Mouse (Mus musculus): ENCODE measurements around the gene Dnajc7. TPM values are rescaled to one million over a fixed set of nuclear protein-coding genes. Genes with fewer than 3 reads are reported as not detected.
"Not testable (repeated sequence)": the region's sequence is repeated elsewhere in the genome, so short reads cannot be mapped to it uniquely, and the experiment has no call there.

Gene Dnajc7
- total RNA-seq, 2 experiments from 2014 or later: 199 to 207 TPM

DNA sequence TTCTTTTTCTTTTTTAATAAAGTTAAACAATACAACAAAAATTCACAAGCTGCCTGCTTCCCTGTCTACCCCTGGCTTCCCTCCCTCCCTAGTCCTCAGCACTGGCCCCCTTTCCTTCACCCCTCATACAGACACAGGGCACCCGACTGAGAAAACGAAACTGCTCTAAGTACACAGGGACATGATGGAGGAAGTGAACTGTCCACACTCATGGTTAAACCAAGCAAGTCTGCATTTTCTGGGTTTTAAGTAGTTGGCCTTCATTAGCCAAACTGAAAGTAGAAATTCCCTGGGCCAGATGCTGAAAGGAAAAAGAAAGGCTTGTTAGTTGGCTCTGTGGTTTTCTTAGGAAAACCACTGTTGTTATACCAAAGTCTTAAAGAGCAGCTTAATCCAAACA is 37.1 kb downstream of the Dnajc7 start:
- no peak for DNase-seq
- intact Hi-C loops (cut with DNase I): no loop called here

DNA sequence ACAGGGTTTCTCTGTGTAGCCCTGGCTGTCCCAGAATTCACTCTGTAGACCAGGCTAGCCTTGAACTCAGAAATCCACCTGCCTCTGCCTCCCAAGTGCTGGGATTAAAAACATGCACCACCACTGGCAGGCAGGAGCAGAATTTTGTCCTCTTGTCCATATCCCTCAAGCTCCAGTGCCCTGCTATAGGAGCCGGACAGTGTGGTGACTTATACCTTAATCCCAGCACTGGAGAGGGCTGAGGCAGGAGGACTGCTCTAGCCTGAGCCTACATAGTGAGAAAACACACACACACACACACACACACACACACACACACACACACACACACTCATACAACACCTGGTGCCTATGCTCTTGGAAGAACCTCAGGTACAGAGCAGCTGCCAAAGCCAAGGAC is 37.6 kb downstream of the Dnajc7 start:
- intact Hi-C loops (cut with DNase I); DNase-seq: not testable (repeated sequence)

DNA sequence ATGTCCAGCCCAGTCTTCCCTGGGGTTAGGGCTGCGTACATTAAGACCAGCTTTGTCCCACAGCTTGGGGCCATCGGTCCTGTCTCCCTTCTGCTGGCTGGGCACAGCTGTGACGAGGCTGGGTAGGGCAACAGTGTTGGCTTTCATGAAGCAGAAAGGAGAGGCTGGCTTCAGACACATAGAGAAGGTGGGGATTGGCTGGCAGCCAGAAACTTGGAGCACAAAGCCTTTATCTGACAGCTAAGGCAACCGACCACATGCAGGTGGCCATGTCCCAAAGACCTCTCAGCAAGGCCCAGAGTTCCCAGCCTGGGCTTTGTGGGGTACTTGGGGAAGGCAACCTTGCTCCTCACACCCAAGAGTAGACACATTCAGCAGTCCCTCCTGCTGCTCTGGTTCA is 38.2 kb downstream of the Dnajc7 start:
- intact Hi-C loops (cut with DNase I): no loop called here

DNA sequence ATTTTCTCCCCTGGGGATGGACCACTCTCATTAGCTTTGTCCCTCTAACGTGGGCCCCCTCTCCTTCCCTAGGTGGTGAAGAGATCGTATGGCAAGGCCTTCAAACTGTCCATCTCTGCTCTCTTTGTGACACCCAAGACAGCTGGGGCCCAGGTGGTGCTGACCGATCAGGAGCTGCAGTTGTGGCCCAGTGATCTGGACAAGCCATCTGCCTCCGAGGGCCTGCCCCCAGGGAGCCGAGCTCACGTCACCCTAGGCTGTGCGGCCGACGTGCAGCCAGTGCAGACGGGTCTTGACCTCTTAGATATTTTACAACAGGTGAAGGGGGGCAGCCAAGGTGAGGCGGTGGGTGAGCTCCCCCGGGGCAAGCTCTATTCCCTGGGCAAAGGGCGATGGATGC is 39.7 kb downstream of the Dnajc7 start:
- intact Hi-C loops (cut with DNase I): no loop called here
- no peak for DNase-seq

More for the DNA sequence above, 38.2 kb downstream of the Dnajc7 start:
- peak; percentile 68 to 78 for DNase-seq

DNA sequence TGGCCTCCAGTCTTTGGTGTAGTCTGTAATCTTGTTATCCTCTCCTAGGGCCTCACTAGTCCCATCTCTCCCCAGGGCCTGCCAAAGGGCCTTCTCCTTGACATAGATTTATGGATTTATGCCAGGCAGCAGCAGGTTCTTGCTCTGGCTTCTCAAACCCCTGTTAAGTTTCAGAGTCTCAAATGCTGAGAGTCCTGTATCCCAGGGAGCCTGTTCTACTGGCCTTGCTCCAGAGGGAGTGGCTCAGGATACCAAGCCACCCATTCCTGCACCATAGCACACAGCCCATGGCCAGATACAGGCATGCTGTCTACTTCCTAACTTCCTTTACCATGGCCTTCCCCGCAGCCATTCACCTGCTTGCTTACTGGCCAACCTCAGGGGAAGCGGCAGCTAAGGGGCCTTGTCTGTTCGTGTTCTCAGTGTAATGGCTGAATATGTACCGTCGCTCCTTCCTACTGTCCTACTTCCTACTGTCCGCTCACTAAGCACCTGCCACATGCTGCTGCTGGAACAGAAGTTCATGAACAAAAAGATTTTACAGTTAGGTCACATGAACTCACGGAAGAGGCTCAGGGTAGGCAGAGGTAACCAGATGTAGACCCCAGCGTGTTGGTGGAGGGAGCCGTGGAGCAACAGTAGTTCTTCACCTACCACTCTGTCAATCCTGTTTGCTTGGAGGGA is 40.7 kb downstream of the Dnajc7 start:
- intact Hi-C loops (cut with DNase I): no loop called here
- DNase-seq: no peak

DNA sequence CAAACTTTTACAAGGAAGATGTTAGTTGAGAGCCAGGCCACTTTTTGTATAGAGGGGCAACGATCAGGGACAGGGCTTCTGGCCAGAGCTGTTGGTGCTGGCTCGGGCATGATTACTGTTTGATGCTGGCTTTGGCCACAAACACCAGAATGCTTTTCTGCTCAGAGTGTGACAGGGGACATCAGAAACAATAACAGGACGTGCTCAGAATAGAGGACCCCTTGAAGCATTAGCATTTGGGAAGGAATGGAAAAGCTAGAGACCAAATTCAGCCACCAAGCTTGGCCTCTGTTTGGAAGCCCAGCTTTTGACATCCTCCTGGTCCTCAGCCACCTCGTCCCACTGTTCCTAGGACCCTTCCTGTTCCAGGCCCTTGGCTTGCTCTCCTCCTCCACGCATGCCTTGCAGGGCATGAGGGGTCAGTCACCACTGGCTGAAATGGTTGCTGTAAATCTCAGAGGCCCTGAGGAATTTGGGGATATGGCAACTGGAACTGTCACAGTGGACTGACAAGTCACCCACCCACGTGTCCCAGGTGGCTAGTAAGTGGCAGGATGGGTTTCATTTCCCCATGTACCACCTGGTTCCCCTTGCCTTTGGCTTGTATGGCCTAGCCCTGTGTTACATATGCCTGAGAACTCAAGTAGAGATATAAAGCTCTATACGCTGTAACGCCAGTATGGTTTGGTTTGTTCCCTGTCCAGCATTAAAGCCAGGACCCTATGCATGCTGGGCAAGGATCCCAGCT is 41.9 kb downstream of the Dnajc7 start:
- DNase-seq: no peak
- intact Hi-C loops (cut with DNase I): no loop called here

DNA sequence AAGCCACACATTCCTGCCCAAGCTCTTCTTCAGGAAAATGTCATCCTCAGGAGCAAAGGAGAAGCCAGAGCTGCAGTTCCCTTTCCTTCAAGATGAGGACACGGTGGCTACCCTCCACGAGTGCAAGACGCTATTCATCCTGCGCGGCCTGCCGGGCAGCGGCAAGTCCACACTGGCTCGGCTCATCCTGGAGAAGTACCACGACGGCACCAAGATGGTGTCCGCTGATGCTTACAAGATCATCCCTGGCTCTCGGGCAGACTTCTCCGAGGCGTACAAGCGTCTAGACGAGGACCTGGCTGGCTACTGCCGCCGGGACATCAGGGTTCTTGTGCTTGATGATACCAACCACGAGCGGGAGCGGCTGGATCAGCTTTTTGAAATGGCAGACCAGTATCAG is 43.7 kb downstream of the Dnajc7 start:
- intact Hi-C loops (cut with DNase I): no loop called here
- DNase-seq: no peak

DNA sequence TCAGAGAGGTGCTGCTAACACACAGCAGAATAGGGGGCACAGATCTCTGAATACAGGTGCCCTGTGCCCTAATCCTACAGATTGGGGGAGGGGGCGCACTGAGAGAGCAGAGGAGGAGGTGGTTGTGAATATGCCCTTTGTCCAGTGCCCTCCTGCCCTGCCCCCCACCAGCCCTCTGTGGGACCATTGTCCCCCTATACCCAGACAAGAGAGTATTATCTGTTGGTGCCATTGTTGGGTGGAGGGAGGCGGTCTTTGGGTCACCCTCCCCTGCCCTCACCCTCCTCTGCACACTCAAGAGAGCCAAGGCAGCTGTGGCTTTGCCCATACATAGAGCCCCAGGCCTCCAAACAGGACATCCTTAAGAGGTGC is 44.5 kb downstream of the Dnajc7 start:
- no peak for DNase-seq
- intact Hi-C loops (cut with DNase I): no loop called here

DNA sequence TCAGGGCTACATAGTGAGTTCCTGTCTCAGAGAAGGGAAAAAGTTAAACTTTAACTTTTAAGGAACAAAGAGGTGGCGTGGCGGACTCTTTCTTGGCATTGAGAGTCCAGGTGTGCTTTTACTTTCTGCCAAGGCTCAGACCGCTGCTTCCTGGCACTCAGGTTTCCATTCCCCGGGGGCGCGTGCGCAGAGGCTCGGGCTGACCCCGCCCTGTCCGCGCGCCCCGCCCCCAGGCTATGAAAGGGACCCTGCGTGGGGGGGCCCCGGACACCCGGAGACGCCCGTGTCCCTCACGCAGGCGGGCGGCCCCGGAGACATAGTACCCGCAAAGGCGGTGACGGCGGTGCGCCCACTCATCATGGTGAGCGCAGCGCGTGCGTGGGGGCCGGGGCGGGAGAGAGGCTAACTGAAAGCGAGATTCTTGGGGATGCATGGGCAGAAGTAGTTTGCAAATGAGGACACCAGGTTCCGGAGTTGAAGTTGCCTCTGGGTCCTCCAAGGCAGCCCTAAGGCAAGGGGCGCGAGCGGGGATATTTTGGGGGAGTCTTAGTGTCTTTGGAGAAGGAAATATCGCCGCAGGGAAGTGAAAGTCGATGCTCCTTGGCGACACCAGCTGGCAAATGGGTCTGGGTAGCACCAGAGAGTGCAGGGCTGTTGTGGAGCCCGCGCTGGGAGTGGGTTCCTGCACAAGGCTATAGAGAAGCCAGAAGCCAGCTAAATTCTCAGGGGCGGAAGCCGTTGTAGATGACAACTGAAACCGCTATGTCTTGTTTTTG is 45.1 kb downstream of the Dnajc7 start, which contains the start of gene Cnp:
TSS of gene Cnp (plus strand) at position 197 of the 776 bp plus-strand sequence.
- intact Hi-C loops (cut with DNase I): loop anchor here (5.0 kb wide), 1 partner anchor 187 kb away; the partner anchor contains the start of gene Hcrt
- DNase-seq: peak; percentile 80 to 81

DNA sequence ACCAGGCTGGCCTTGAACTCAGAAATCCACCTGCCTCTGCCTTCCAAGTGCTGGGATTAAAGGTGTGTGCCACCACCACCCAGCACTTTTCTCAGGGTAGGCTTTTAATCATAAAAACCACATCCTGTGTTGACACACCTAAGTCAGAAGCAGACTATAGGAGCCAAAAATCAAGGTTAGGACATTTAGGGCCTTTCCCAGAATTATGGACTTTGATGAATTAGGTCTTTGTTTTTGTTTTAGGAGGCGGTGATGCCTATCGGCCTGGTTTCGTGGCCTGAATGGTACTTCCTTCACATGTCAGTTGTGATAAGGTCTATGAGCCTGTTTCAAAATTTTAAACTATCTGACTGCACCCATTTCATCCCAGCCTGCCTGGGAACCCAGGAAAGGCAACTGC is 45.8 kb downstream of the Dnajc7 start:
- intact Hi-C loops (cut with DNase I): loop anchor here (5.0 kb wide), 1 partner anchor 188 kb away; the partner anchor contains the start of gene Hcrt

DNA sequence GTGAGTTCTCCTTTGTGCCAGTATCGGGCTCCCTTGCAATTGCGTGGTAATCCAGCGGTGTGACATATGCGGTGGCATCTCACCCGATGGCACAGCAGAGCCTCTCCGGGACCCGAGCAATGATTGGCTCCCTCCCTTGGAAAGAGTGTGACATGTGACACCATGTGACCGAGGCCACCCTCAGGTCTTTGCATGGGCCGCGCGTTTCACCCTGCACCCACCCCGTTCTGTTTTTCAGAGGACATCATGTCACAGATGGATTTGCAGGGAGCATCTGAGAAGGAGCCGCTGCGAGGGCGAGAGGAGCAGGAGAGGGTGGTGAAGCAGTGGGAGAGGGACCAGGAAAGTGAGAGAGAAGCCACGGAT is 48.8 kb downstream of the Dnajc7 start:
- DNase-seq: peak in 1 of 2 experiments; percentile 31
- intact Hi-C loops (cut with DNase I): loop anchor here (2.0 to 5.0 kb wide), 2 partner anchors 54 to 191 kb away; partner anchors contain the start of gene Hcrt

More for the DNA sequence above, 45.8 kb downstream of the Dnajc7 start:
- DNase-seq: no peak

DNA sequence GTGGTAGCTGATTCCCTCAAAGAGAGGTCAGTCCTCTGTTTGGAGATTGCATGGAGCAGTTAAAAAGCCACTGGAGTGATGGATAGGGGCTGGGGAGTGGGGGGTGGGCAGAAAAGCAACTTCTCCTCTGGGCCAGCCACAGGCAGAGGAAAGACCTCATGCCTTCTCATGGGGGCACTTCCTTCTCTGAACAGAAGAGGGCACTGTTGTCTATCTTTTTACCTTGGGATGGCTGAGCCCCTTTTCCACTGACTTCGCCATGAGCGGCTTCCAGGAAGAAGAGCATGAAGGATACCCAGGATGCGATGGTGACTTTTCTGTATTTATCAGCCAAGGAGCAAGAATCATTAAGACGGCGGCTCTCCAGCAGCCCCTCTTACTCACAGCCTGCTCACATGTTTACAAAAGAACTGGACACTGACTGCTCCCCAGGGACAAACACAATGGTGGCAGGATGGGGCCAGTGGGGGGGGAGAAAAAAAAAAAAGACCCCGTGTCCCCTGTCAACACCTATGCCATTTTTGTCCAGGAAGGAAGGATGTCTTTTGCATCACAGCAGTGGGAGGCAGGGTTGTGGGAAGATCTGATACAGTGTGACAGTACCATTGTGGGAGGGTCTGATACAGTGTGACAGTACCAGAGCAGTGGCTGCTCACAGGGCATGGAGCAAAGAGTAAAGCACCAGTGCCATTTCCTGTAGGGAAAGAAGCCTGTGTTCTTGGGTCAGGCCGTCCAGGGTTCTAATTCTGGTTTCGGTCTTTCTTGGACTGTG is 49.4 kb downstream of the Dnajc7 start:
- intact Hi-C loops (cut with DNase I): loop anchor here (1.0 to 5.0 kb wide), 4 partner anchors 54 to 192 kb away; partner anchors contain the start of gene Hcrt
- peak; percentile 86 to 90 for DNase-seq

DNA sequence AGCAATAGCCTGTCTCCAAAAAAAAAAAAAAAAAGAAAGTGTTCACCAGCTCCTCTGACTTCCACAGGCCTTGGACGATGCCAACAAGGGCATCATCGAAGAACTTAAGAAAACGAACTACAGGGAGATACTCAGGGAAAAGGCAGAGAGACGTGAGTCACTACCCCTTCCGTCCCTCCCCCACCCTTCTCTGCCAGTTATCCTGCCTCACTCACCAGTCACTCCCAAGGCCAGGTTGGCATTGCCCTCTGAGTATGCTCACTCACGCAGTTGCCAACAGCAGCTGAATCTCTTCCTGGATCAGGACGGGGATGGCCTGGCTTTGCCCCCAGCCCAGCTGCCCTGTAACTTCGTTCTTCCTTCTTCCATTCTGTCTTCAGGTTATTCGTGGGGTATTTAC is 50.2 kb downstream of the Dnajc7 start:
- intact Hi-C loops (cut with DNase I): loop anchor here (1.0 to 5.0 kb wide), 4 partner anchors 55 to 193 kb away; partner anchors contain the start of gene Hcrt
- DNase-seq: no peak

DNA sequence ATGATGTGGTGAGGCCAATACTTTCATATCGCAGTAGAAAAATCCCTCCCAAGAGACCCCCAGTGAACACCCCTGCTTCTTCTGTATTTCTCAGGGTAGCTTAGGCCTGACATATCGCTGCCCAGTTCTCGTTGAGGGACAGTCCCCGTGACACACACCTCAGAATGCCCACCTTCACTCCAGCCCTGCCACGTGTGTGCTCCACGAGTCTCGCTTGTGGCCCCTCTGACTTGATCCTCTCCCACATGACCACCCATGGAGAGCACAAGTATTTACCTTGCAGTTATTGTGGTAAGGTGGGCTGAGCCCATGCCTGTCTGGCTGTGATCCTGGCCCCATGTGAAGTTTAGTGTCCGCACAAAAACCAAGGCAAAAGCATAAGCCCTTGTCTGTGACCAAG is 51.3 kb downstream of the Dnajc7 start:
- intact Hi-C loops (cut with DNase I): no loop called here
- DNase-seq: no peak

DNA sequence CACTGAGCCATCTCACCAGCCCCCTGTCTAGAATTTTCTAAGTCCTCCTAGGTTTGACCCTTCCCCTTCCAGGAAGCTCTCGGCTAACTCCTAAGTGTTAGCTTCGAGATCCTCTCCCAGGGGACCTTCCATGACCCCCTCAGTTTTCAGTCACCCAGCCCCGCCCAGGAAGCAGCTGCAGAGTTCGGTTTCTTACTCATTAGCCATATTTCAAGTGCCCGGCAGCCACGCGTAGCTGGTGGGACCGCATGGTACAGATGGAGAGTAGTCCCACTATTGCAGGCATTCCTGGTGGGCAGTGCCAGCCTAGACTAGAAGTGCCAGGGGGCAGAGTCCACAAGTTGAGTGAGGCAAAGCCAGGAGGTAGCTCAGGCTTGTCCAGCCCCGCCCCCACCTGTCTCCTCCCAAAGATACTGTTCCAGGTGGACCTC is 52.1 kb downstream of the Dnajc7 start:
- intact Hi-C loops (cut with DNase I): no loop called here

DNA sequence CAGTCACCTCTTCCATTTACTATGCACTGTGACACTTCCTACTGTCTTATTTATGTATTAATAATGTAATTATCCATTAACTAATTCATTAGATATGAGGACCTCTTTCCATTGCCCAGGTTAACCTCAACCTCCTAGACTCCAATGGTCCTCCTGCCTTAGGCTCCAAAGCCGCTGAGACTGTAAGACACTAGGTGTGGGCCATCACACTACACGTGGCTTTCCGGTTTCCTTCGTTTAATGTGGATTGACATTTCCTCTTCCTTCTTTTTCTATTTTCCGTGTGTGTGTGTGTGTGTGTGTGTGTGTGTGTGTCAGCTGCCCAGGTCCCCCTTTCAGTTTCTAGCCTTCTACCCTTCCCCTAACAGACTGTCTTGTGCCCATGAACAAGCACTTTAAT is 52.7 kb downstream of the Dnajc7 start:
- no peak for DNase-seq
- intact Hi-C loops (cut with DNase I): no loop called here

More for the DNA sequence above, 52.1 kb downstream of the Dnajc7 start:
- DNase-seq: no peak

DNA sequence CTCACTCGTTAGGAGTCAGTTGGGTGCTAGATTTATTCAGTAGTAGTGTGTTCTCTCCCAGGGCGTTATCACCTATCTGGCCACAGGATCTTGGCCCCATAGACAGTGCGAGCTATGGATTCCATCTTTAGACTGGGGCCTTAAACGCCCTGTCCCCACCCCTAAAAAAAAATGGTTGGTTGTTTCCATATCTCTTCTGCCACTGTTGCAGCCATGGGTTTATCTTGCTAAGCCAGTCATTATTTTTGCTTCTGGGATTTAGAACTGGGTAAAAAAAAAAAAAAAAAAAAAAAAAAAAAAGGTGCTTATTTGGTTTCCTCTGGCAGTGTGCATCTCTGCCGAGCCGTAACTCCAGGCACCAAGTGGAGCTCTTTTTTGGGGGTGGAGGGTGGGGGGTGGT is 55.3 kb downstream of the Dnajc7 start:
- intact Hi-C loops (cut with DNase I): no loop called here
- no peak for DNase-seq

DNA sequence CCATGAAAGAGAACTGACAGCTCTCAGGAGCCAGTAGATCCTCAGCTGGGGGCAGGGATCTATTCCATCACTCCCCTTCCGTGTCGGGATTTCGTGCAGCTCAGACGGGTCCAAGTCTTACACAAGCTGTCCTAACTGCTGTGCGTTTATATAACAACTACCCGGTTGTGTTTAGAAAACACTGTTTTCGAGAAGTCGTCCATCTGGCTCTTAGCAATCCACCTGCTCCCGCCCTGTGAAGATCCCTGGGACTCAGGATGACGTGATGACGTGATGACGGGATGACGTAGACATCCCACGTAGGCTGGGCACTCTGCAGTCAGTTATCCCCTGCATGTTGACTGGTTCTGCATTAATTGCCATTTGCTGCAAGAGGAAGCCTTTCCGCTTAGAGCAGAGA is 55.7 kb downstream of the Dnajc7 start:
- DNase-seq: no peak
- intact Hi-C loops (cut with DNase I): no loop called here

DNA sequence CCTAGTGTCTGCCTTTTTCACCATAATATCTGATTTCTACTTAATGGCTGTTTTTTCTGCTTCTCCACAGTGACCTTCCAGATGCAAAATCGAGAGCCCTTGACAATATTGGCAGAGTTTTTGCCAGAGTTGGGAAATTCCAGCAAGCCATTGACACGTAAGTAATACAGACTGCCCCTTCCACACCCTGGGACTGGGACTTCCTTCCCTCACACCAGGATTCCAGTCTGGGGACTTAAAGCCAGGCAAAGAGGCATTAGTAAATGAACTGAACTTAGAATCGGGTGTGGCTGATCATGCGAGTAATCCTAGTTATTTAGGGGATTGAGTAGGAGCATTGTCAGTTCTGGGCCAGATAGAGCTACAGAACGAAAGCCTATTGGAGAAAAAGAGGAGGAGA is 58.2 kb downstream of the Dnajc7 start:
- intact Hi-C loops (cut with DNase I): no loop called here
- no peak for DNase-seq

DNA sequence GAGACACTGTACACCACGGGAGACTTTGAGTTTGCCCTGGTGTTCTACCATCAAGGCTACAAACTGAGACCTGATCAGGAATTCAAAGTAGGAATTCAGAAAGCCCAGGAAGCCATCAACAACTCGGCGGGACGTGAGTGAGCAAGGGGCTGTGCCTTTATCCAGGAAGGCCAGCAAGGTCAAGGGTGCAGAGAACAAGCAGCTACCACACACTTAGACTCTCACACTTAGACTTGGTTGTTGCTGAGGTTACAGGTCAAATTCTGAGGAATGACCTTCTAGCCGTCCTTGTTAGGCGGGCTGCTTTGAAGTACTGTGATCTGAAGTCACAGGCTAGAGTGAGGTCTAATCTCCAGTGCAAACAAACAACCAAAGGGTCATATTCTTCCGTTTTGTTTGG is 60.5 kb downstream of the Dnajc7 start:
- intact Hi-C loops (cut with DNase I): loop anchor here (5.0 kb wide), 1 partner anchor 47 kb away; no protein-coding TSS in a partner anchor

More for the DNA sequence above, 60.5 kb downstream of the Dnajc7 start:
- DNase-seq: no peak

All from heart, postnatal 10 days (tissue).